Mouse (Mus musculus) olfactory bulb, adult 2 months (tissue): ENCODE measurements around the gene Pnldc1.
"Not testable (repeated sequence)": the region's sequence is repeated elsewhere in the genome, so short reads cannot be mapped to it uniquely, and the experiment has no call there.

Experiments
- CTCF ChIP-seq: fragments of 200-500 bp; IDR thresholded peaks from 2 replicates; pipeline ENCODE4 v1.5.1; 2012; ENCODE audit warnings: low read depth, mild to moderate bottlenecking, low read length, moderate library complexity; ENCODE audit not compliant: insufficient read depth
- POLR2A ChIP-seq: fragments of 200-500 bp; IDR thresholded peaks from 2 replicates; pipeline ENCODE4 v1.6.1; 2012; ENCODE audit warnings: mild to moderate bottlenecking, low read depth, low read length, moderate library complexity; ENCODE audit not compliant: insufficient read depth

- TF ChIP-seq POLR2A, CTCF: not testable (repeated sequence)
These were observed 29.5 kb upstream of the Pnldc1 start for GRCm38 (mm10) chr17:12939377-12940148.
